Mouse (Mus musculus) natural killer cell, adult 2 months (primary cell): ENCODE measurements around the gene Gpr108.
"Not testable (repeated sequence)": the region's sequence is repeated elsewhere in the genome, so short reads cannot be mapped to it uniquely, and the experiment has no call there.

Source experiments
- DNase-seq, 2 experiments: peaks; one replicate each; pipeline ENCODE4 v3.0.0; 2022; ENCODE audit warnings: low spot score in 2 of 2

Gpr108 gene

DNA sequence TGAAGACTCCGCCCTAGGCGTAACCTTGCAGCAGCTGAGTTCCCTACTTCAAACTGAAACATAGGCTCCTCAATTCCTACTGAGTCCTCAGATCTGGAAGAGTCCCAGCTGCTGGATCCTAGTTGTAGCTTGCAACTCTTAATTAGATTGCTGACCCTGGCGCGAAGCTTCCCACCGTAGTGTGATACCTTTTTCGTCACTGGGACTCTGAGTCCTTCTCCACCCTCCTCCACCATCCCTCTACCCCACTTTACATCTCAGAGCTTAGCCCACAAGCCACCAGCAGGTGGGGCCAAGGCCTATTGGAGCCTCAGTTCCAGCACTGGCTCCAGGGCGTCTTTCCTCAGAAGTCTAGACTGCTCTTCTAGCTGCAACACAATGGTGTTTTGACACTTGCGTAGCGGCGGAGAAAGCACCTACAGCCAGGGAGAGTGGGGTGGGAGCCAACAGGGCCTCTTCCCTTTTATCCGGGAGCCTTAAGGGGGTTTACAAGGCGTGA is at the start of gene Gpr108:
Gene Gpr108 (minus strand): TSS at position 246 of the 499 bp plus-strand sequence.
- DNase-seq, result peak; percentile 81 to 89

DNA sequence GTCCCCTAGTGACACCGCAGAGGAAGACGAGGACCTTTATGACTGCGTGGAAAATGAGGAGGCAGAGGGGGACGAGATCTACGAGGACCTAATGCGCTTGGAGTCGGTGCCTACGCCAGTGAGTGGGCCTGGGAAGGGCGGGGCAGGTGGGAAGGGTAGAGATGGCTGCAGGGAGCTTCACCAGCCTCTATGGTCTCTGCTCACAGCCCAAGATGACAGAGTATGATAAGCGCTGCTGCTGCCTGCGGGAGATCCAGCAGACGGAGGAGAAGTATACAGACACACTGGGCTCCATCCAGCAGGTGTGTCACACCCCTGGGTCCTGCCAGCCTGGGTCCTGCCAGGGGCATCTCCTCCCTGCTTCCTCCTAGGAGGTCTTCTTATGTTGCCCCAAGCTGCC is 48.8 kb upstream of the Gpr108 start:
- no peak for DNase-seq

DNA sequence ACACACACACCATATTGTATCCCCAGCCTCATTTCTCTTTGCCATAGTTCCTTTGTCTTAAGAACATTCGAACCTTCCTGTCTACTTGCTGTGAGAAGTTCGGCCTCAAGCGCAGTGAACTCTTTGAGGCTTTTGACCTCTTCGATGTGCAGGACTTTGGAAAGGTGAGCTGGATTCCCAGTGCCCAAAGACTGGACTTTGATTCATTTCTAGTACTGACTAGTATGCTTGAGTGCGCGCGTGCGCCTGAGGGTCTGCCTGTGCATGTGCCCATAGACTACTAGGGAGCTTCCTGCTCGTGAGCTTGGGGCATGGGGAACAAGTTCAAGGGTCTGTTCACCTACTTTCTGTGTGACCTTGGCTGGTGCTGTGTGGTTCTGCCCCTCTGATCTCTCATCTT is 47.7 kb upstream of the Gpr108 start:
- no peak for DNase-seq

DNA sequence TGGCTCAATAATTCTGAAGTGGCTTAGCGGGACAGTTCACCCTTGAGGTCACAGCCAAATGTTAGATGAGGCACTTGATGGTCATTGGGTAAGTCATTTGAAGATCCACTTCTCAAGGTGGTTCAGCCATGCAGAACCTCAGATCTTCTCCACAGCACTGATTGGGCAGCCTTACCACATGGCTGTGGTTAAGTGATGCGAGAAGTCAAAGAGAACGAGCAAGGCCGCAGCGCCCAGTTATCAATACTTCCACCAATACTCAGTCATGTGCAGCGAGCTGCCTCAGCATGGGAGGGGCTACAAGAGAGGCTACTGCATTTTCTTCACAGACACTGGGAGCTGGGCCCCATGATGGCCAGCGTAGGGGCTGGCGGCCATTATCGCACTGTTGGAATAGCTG is 44.7 kb upstream of the Gpr108 start:
- no peak for DNase-seq

DNA sequence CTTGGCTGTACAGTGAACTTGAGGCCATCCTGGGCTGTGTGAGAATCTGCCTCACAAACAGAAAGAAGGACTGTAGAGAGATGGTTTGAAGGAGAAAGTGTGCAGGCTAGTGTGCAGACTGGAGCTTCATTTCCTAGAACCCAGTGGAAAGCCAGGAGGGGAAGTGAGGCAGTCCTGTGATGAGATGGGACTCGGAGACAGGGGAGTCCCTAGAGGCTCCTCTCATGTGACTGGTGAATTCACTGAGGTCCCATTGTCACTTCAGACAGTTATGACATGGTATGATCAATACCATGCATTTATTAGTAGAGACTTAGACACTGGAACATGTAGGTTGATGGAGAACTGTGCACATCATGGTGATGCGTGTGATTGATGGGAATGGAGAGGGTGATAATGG is 44.1 kb upstream of the Gpr108 start:
- no peak for DNase-seq

DNA sequence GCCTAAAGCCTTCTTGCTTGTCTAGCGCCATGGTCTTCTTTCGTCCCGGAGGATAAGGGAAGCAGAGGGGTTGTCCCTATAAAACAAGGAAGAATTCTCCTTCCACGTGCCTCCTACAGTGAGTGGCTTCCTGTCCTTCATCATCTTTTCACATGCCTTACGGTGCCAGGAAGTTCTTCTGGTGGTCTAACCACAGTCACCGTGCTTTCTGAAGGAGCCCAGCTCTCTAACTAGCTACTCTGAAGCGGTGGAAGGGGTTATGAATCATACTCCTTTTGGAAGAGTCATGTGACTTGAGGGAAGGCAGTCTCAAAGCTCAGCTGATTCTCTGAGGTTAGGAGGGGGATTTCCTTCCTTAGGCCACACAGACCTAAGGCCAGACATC is 42.4 kb upstream of the Gpr108 start:
- peak; percentile 80 to 88 for DNase-seq

DNA sequence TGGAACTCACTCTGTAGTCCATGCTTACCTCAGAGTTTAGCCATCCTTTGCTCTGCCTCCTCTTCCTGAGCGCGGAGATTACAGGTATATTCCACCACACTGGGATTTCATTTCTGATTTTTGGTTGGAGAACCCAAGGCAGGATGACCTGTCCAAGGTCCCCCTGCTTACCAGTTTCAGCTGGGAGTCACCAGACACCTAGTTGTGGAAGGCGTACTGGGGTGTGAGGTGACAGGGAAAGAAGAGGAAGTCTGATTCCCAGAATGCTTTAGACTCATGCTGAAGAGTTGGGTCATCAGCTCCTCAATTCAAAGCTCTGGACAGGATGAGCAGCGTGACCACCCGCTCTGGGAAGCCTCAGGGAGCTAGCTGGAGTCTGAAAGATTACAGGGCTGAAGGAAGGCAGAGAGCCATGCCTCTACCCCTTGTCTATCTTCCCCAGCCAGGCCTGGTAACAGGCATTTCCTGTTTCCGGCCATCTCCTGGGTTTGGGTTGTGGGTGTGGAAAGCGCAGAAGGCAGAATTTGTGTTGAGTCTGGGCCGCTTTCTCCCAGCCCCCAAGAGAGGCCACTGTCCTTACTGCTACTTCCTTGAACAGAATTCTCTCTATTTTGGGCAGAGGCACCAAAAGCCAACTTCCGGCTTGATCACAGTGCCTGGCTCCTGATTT is 41.9 kb upstream of the Gpr108 start:
- peak; percentile 63 to 68 for DNase-seq

DNA sequence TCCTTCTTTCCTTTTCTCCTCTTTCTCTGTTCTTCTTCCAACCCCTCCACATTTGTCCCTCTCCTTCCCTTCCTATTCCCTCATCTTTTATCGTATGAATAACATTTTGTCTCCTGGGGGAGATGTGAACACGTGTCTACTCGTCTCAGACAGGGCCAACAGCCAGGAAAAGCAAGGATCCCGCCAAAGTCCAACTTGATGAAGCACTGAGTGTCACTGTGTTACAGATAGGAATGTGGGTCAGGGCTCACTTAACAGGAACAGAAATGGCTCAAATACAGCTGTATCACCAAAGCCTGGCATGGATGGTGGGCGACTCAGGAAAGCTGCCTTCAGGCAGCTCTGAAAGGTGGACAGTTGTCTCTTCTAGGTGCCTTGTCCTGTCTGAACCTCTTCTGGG is 41.0 kb upstream of the Gpr108 start:
- no peak for DNase-seq

DNA sequence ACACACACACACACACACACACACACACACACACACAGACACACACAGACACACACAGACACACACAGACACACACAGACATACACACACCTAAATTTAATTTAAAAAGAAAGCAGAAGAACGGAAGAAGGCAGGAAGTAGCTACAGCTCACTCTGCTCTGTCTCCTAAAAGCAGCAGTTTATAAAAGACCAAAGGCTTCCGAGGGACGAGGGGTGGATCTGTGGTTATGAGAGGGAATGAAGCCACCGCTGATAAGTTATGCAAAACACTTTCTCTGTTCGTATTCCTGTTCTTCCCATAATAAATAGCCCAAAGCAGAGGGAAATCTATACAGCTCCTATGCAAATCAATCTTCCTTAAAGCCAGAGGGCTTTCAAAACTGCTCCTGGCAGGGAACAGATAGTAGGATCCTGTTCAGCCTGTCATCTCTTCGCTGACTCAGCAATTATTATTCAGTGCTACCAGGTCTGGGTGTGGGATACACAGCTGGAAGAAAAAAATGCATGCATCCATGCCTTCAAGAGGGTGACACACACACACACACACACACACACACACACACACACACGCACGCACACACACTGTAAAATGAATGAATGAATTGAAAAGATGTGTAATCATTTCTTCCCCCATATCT is 38.6 kb upstream of the Gpr108 start:
- DNase-seq, result no peak

DNA sequence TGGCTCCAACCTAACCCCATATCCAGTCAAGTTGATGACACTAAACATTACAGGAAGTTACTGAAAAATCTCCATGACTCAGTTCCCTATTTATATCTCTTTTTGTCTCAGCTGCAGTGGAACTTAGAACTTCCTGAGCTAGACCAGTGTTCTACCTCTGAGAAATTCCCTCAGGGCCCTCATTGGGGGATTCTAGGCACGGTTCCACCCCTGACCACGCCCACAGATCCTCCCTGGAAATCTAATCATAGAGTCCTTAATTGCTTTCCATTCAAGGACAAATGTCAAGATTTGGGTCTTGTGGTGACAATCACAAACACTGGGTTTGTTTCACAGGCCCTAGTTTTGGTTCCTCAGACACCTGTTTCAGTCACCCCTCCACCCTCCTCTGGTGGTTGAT is 36.8 kb upstream of the Gpr108 start:
- DNase-seq, result peak in 1 of 2 experiments; percentile 44

DNA sequence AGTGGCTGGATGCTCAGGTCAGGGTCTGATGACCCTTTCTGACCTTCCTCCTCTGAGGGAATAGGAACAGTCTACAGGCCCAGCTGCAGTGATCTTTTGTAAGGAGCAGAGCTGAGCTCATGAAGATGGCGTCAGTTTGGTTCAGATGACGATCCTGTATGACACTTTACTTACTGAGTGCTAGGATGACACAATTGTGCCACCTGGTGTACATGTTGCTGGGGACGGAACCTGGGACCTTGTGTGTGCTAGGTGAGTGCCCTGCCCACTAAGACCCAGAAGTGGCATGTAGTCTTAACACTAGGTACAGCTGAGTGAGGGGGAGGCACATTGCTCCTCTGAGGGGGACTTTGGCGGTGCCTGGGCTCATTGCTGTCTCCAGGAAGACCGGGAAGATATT is 35.7 kb upstream of the Gpr108 start:
- DNase-seq, result no peak

DNA sequence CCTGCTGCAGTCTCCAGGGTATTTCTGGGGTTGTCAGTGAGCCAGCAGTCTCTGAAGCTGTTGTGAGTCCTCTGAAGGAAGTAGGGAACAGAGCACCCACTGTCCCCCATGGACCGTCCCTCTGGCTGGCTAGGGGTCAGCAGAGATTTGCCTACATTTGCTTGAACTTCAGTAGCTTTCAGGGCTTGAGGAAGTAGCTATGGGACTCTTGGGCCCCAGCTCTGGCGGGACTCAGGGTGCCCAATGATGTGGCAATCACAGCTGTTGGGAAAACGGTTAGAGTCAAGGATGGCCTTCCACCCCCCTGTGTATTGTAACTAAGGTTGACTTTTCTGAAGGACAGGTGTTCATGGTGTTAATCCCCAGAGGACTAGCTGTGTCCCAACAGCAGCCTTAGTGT is 32.2 kb upstream of the Gpr108 start:
- no peak for DNase-seq

DNA sequence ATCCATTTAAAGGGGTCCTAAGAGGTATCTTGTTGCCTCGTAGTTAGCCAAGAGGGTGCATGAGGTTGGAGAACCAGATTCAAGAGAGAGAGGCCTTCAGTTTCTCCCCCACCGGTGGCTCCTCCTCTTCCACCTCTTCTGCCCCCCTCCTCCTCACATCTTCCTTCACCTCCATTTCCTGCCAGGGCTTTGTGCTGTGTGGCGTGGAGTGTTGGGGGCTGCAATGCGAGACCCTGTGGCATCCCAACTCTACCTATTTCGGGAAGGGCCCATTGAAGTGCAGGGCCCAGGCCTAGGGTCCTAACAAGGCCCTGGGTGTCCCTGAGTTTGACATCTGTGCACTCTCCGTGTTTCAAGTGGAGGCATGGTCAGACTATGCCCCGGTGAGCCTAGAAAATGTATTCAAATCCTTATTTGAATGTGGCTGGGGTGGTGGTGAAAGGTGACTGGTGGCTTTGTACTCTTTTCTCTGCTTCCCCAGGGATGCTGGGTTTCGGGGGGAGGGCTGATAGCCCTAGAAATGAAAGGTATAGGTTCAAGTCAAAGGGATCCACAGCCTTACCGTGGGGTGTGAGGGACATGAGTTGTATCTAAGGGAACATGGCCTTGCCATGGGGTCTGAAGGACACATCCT is 31.5 kb upstream of the Gpr108 start:
- peak in 1 of 2 experiments; percentile 55 for DNase-seq

DNA sequence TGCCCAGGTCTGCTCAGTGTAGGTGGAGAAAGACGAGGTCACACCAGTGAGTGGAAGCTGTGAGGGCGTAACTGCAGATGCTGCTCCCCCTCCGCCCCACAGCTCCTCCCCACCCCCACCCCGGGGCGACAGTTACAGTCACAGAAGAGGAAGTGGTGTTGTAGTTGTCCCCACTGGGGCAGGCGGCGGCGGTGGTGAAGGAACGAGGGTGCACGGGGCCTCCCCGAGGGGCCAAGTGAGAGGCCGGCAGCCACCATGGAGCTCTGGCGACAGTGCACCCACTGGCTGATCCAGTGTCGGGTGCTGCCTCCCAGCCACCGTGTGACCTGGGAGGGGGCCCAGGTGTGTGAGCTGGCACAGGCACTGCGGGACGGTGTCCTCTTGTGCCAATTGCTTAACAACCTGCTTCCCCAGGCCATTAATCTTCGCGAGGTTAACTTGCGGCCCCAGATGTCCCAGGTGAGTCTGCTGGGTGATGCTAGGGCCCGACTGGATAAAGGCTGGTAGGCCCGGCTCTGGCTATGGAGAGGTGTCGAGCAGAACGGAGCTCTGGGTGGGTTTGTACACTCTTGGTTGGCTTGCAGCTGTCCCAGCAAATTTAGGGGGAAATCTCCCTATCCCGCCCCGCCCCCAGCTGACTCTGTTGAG is 30.8 kb upstream of the Gpr108 start, which contains the start of gene Vav1:
Gene Vav1 (plus strand): TSS at position 158 of the 648 bp plus-strand sequence.
- peak; percentile 88 to 89 for DNase-seq

DNA sequence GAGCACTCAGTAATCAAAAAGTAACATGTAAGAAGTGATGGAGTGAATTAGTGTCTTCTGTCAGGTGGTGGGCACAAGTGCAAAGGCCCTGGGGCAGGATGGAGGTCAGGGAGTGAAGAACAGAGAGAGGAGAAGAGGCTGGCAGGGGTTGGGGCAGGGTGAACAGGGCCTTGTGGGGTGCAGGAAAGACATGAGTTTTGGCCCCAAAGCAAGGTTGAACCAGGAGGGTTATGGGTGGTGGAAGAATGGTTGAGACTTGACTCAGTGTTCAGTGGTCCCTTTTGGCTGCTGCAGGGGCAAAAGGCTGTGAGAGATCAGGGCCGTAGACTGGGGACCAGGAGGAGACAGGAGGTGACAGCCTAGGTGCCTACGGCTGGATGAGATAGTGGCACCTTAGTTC is 30.3 kb upstream of the Gpr108 start:
- DNase-seq, result no peak

DNA sequence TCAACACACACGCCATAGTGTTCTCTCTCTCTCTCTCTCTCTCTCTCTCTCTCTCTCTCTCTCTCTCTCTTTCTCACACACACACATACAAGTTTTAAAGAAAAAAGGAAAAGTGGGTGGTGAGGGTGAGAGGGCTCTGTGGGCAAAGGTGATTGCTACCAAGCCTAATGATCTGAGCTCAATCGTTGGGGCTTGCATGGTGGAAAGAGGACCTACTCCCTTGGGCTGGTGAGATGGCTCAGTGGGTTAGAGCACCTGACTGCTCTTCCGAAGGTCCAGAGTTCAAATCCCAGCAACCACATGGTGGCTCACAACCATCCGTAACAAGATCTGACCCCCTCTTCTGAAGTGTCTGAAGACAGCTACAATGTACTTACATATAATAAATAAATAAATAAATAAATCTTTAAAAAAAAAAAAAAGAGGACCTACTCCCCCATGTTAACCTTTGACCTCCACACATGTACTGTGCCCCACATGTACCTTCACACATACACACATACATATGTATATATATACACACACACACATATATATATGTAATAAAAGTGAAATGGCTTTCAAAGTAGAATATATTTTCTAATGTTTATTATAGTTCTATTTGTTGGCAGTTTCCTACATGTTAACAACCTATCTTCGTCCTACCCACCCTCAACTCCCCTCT is 29.5 kb upstream of the Gpr108 start:
- not testable (repeated sequence) for DNase-seq

DNA sequence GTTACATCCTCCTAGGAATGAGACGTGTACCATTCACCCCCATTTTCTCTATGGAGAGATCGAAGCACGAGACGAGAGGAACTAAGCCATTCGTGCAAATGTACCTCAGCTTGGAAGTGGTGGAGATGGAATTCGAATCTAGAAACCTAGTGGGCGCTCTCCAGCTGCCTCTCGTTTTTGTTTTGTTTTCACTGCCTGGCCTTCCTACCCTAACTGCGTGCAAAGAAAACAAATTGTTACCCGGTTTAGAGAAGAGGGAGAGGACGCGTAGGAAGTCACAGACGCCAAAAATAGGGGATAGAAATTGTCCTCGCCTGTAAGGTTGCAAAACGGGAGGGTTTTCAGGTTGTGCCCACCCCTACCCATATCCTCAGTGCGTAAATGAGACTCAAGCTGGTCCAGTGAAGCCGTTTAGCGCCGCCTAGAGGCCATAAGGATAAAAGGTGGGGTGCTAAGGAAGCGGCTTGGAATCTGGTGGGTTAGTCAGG is 28.4 kb upstream of the Gpr108 start:
- DNase-seq, result peak; percentile 64 to 74

DNA sequence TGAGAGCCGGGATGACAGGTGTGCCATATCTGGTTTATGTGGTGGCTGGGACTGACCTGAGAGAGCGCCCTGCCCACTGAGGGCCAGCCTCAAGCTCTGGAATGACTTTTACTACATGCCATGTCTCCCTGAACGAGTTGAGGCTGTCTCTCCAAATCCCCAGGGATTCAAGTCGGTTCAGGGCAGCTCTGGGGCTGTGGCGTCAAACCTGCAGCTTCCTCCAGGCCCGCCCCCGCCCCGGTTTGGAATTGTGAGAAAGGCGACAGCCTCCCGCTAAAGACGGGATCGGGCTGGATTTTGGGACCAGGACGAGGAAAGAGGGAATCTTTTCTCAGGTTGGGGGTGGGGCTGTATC is 27.7 kb upstream of the Gpr108 start:
- DNase-seq, result no peak

DNA sequence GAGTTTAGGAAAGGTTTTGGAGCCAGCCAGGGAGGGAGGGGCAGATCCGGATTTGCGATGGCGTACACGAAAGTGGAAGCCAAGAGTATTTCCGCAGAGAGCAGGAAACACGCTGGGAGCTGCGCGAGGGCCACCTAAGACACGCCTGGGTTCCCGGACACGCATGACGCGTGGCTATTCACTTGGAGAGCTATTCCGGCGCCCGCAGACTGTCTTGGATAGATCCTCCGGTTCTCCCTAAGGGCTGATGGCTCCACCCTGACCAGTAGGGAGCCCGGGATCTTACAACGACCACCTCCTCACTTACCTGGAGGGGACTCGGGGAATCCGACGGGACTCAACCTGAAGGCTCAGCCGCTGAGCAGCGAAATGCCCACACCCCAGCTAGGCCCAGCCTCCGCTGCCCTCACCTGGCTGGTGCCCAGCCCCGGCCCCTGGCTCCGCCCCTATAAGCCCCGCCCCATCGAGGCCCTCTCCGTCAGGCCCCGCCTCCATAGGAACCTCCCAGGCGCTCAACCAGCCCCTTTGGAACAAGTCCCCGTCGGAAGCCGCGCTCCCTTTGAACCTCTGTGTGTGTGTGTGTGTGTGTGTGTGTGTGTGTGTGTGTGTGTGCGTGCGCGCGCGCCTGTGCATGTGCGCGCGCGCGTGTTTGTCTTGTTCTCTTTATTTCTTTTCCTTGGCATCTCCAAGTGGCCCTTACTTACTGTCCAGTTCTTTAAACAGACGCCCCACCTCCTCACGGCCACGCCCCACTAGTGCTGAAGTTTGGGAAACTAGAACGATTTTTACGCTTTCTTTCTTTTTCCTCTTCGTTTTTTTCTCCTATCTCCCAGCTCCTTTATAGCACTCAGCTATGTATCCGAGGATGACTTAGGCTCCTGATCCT is 27.1 kb upstream of the Gpr108 start:
- peak; percentile 77 to 85 for DNase-seq

DNA sequence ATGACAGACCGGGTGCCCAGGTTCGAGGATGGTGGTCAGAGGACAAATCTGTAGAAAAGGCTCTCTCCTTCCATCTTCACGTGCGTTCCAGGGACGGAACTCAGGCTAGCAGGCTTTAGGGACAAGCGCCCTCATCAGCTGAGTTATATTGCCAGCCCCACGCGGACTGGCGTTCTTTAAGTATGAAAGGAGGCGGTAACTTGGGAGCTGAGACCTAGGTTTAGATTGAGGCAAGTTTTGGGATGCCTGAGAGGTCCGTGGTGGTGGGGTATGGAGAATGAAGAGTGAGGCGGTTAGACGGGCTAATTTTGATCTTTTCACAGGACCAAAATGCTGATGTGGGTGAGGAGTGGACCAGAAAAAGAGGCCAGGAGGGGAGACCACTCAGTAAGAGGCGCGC is 26.4 kb upstream of the Gpr108 start:
- DNase-seq, result no peak

DNA sequence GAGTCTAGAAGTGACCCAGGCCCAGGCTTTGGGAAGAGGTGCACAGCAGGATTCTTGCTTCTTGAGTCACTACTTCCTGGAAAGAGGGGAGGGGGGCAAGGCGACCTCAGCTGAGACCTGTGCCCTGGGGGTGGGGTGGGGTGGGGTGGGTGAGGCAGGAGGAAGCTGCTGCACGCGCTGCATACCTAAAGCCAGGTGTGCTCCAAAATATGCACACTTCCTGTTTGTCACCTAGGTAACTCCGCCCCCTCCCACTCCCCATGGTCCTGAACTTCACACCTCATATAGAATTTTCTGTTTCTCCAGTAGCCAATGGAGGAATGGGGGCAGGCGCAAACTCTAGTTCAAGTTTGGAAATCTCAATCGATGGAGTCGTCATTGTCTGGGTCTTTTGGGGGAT is 25.6 kb upstream of the Gpr108 start:
- DNase-seq, result no peak
